Mouse (Mus musculus): ENCODE data around the gene Trpv4.

Gene Trpv4

GRCm38 (mm10) chr5:114590043-114590913 lies 67.9 kb downstream of the Trpv4 start:
- no peak for DNase-seq (ENCODE audit: low read depth, low spot score)

DNA sequence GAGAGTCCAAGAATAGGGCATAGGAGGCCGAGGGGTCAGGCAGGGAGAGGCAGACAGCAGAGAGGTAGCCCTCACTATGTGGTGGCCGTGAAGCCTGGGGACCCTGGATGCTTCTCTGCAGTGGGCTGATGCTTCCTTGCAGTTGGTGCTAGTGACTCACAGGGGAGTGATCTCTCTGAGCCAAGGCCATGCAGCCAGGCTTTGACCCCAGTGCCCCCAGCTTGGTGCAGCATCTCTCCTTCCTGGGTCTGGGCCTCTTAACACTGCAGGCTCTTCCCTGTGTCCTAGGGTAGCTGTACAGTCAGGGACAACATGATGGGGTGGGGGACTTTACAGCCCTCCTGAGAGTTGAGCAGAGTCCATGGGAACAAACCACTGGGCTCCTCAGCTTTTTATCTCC lies 68.8 kb downstream of the Trpv4 start:
- DNase-seq (ENCODE audit: low read depth, low spot score): no peak

DNA sequence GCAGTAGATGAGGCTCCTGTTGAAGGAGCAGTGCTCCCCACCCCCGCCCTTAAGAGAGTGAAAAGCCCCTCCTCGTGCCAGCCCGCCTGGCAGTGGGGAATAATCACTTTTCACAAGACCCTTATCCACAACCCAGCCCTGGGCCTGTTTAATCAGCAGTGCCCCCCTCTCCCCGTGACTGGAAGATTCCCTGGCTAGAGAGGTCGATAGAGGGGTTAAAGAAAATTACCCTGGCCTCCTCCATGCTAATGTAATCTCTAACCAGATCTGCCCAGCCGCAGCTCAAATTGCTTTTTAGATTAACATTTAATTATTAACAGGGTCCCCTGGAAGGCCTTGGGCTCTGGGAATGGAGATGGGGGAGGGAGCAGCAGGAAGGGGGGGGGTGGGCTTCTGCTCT lies 69.2 kb downstream of the Trpv4 start:
- no peak for DNase-seq (ENCODE audit: low read depth, low spot score)

- no peak for DNase-seq (ENCODE audit: low read depth, low spot score)
These were observed 69.8 kb downstream of the Trpv4 start for GRCm38 (mm10) chr5:114588416-114588815.

DNA sequence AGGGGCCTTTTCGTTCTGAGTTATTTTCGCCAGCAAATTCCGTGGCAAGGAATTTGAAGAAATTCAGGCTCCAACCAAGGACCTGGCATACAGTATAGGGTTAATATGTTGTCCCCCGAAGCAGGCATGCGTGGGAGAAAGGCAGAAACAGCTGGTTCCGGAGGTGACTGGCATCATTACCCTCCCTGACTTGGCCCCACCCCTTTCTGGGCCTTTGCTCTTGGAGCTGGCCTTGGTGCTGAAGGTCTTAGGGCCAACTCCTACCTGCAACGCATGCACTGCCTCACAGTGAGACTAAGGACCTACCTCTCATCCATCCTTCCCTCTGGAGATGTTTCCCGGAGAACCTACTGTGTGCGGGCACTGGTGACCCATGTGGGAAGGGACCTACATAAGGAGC lies 70.3 kb downstream of the Trpv4 start:
- DNase-seq (ENCODE audit: low read depth, low spot score): peak; percentile 78

GRCm38 (mm10) chr5:114585682-114586081 lies 72.5 kb downstream of the Trpv4 start:
- no peak for DNase-seq (ENCODE audit: low read depth, low spot score)

DNA sequence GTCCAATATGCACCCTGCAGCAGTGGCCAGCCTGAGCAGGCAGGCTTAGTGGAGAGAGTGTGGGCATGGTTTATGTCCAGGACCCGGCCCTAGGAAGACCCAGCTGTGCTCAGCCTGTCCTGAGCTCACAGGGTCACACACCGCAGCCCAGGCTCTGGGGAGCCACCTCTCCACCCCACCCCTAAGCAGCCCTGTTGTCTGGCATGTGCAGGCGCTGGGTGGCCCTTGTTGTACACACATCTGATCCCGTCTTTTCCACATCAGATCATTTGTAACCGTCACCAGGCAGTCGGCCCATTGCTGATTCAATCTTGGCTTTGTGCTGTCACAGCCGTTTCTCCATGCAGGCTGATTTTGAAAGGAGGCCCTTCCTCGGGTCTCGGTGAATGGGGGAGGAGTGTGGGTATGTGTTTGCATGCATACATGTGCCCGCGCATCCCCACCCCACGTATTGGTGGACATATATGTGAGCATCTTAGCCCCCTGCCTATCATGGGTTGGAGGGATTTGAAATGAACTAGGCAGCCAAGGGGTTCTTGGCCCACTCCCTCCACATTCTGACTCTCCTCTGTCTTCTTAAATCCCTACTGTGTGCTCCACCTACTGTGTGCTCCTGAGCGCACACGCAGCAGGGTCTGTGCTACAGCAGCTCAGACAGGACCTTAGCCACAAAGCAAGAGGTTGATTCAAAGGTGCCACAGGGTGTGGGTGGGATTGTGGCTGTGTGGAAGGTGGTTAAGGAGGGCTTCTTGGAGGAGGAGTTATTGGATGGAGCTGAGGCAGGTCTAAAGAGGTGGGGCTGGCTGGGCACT lies 73.7 kb downstream of the Trpv4 start:
- DNase-seq (ENCODE audit: low read depth, low spot score): no peak

- no peak for DNase-seq (ENCODE audit: low read depth, low spot score)
These were observed 74.6 kb downstream of the Trpv4 start for GRCm38 (mm10) chr5:114583490-114584175.

DNA sequence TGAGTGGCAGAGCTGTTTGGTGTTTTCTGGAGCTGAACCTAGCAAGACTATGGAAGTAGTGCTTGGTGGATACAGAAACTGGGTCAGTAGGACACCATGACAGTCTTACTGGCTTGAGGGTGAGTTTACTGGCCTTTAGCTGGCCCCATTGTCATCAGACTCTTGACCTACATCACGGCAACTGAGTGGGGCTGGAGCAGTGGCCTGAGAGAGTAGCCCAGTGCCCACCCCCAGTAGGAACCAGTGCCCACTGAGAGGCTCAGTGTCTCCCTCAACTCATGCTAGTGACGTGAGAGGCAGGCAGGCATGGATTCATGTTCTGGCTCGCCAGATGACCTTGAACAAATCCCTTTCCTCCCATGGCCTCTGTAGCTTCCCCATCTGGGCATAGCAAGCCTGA lies 75.2 kb downstream of the Trpv4 start:
- DNase-seq (ENCODE audit: low read depth, low spot score): no peak

DNA sequence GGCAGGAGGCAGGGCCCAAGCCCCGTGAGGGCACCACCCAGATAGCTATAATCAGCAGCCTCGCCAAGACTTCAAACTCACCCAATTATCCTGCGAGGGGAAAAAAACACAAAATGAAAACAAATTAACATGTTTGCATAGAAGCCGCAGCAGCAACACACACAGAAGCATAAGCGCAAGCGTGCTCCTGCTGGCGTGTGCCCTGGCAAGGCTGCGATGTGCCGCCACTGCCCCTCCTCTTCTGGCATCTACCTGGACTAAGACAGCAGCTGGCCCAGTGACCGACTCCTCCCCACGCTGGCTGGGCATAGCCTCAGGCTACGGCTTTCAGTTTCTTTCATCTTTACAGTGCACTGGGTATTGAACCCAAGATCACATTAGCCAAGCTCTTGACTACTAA lies 76.7 kb downstream of the Trpv4 start:
- no peak for DNase-seq (ENCODE audit: low read depth, low spot score)

DNA sequence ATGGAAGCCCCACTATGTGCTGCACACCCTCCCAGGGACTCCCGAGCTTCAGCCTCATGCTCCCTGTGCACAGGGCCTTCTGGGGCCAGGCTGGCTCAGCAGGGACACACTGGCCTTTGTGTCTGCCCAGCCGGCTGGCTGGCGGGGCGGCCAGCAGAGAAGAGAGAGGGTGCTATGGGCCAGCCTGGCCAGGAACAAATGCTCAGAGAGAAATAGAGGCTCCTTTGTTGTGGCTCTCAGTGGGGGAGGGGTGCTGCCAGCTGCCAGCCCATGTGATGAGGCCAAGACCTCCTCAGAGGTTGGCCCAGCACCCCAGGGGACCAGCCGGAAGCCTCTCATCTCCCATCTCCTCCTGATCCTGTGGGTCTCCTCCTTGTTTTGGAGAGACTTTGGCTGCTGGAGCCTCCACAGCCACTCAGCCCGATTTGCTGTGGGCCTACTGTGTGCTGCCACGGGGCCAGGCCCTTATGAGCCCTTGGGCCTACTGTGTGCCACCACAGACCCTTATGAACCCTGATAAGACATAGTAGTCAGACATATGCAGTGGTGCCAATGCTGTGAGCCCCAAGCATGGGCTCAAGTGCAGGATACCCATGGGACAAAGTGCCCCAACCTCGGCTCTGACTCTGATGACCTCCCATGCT lies 78.4 kb downstream of the Trpv4 start:
- DNase-seq (ENCODE audit: low read depth, low spot score): no peak

DNA sequence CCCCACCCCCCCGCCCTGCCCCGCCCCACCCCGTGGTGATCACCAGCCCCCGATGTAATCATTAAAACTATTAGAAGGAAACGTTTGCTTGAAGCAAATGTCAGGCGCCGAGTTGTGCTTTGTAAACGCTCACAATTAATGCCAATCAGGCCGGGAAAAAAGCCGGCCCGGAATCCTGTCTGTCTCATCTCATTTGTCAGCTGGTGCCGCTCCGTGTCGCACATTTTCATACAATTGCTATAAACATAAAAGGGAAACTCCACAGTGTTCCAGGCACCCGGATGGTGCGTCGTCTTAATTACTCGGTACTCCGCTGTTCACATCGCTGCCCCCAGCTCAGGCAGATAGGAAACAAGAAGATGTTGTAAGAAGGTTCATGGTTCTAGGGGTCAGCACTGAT lies 79.9 kb downstream of the Trpv4 start:
- no peak for DNase-seq (ENCODE audit: low read depth, low spot score)

DNA sequence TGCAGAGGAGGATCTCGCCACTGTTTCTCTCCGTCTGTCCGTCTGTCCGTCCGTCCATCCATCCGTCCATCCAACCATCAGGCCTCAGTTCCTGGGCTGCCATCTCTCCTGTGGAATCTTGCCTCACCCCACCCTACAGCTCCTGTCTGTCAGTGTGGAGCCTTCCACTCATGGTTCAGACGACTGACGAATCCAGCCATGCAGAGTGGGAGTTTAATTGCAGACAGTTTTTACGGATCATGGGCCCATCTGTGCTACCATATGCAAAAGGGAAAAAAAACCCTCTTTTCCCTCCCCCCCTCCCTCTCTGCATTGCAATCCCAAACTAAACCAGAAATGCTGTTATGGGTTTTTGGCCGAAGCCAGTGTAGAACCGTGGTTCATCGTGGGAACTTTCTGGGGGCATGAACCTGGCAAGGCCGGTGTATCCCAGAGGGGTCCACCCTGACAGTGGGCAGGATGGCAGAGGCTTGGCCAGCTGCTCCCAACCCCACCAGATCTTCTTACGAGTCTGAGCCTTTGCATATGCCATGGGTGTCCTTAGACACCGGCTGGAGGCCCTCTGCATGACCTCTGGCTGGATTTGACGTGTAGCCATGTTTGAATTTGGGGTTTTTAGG lies 82.1 kb downstream of the Trpv4 start:
- no peak for DNase-seq (ENCODE audit: low read depth, low spot score)

GRCm38 (mm10) chr5:114575530-114575929 lies 82.7 kb downstream of the Trpv4 start:
- DNase-seq (ENCODE audit: low read depth, low spot score): no peak

- no peak for DNase-seq (ENCODE audit: low read depth, low spot score)
These were observed 83.2 kb downstream of the Trpv4 start for GRCm38 (mm10) chr5:114575010-114575409.

- no peak for DNase-seq (ENCODE audit: low read depth, low spot score)
These were observed 84.1 kb downstream of the Trpv4 start for GRCm38 (mm10) chr5:114573920-114574628.

GRCm38 (mm10) chr5:114572997-114573396 lies 85.2 kb downstream of the Trpv4 start:
- no peak for DNase-seq (ENCODE audit: low read depth, low spot score)
